Mouse (Mus musculus) kidney, adult 2 months (tissue): ENCODE results near the gene Trim39.

Source experiments
- CTCF ChIP-seq: fragments of 200-500 bp; conservative IDR thresholded peaks from 2 replicates; pipeline ENCODE4 v1.5.1; 2011; ENCODE audit warnings: low read depth, mild to moderate bottlenecking, control low read depth, low read length, moderate library complexity, mixed read lengths; ENCODE audit not compliant: insufficient read depth, insufficient read length
- POLR2A ChIP-seq: fragments of 200-500 bp; IDR thresholded peaks from one replicate; pipeline ENCODE4 v1.6.1; 2011; ENCODE audit warnings: low read depth, low read length, control low read depth

DNA sequence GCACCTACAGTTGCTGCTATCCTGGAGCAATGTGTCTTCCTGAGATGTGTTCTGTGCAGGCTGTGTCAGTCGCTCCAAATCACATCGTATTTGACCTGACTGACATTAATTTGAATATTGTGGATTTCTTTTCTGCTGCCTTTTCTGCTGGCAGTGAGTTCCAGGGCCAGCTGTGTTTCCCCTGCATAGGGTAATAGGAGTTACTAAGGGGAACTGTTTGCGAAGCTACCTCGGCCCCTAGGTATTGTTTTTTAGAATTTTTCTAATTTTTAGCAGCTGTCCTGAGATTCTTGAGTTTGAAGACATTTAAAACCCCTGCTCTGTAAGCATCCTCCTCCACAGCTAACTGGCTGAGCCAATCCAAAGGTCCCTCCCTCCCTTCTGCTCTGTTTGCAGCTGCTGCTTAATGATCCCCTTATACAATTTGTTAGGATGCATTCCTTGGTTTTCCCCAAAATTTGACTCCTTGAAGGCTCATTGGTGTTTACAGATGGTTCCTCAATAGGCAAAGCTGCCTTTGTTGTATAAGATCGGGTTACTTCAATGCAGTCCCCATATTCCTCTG is 43.7 kb upstream of the Trim39 start:
- TF ChIP-seq CTCF (no peak), POLR2A (no peak)
